Mouse (Mus musculus) heart, embryonic 16.5 days (tissue): ENCODE measurements around the gene Angptl4. TPM values are rescaled to one million over a fixed set of nuclear protein-coding genes. Genes with fewer than 3 reads are reported as not detected.
"Not testable (repeated sequence)": the region's sequence is repeated elsewhere in the genome, so short reads cannot be mapped to it uniquely, and the experiment has no call there.

ENCODE experiments used
- ATAC-seq: fragments of 200-750 bp; cut with Nextera tagmentation; replicated peaks from 2 replicates; pipeline ENCODE4 v1.8.0; 2017; ENCODE audit warnings: moderate number of reproducible peaks; ENCODE audit not compliant: insufficient read depth, low FRiP score; ENCODE audit errors: extremely low read depth
- H3K27ac ChIP-seq: fragments of 300-500 bp; sonication (generic); 2 replicates; pipeline ENCODE4 v1.5.1; 2014; ENCODE audit warnings: mild to moderate bottlenecking, low read length, control low read depth, moderate library complexity
- H3K27me3 ChIP-seq: fragments of 300-500 bp; sonication (generic); 2 replicates; pipeline ENCODE4 v1.6.1; 2014; ENCODE audit warnings: low read length, mixed read lengths; ENCODE audit not compliant: control insufficient read depth, insufficient read depth
- H3K36me3 ChIP-seq: fragments of 300-500 bp; sonication (generic); 2 replicates; pipeline ENCODE4 v1.6.1; 2014; ENCODE audit not compliant: control insufficient read depth, insufficient read depth
- H3K4me1 ChIP-seq: fragments of 300-500 bp; sonication (generic); 2 replicates; pipeline ENCODE4 v1.6.1; 2014; ENCODE audit warnings: low read length, mixed read lengths; ENCODE audit not compliant: control insufficient read depth, insufficient read depth
- H3K4me2 ChIP-seq: fragments of 300-500 bp; sonication (generic); 2 replicates; pipeline ENCODE4 v1.6.1; 2014; ENCODE audit warnings: low read depth, mild to moderate bottlenecking, control low read depth, low read length
- H3K4me3 ChIP-seq: fragments of 300-500 bp; sonication (generic); 2 replicates; pipeline ENCODE4 v1.5.1; 2014; ENCODE audit warnings: mild to moderate bottlenecking, control low read depth, low read length
- H3K9ac ChIP-seq: fragments of 300-500 bp; sonication (generic); 2 replicates; pipeline ENCODE4 v1.6.1; 2014; ENCODE audit warnings: low read length, control low read depth
- H3K9me3 ChIP-seq: fragments of 300-500 bp; sonication (generic); replicated peaks from 2 replicates; pipeline ENCODE4 v1.6.1; 2016; ENCODE audit warnings: low read length; ENCODE audit not compliant: control insufficient read depth
- WGBS: fragments of 180-500 bp; shearing (Covaris S2); extraction: QIAGEN DNeasy Blood & Tissue Kit; methylation state at CpG from one replicate; pipeline ENCODE4 v1.1.7; 2014; 5-methylcytosine and 5-hydroxymethylcytosine counted together
- polyA plus RNA-seq: library from polyadenylated mRNA; unstranded; fragments of >200 nt; fragmentation: Nextera tagmentation; extraction: Ambion mirVana; gene quantifications from 2 replicates; pipeline ENCODE4 v1.2.1, GENCODE M21; 2015

The Angptl4 gene
- polyA plus RNA-seq, 1 experiment from 2014 or later = 16.4 TPM

DNA sequence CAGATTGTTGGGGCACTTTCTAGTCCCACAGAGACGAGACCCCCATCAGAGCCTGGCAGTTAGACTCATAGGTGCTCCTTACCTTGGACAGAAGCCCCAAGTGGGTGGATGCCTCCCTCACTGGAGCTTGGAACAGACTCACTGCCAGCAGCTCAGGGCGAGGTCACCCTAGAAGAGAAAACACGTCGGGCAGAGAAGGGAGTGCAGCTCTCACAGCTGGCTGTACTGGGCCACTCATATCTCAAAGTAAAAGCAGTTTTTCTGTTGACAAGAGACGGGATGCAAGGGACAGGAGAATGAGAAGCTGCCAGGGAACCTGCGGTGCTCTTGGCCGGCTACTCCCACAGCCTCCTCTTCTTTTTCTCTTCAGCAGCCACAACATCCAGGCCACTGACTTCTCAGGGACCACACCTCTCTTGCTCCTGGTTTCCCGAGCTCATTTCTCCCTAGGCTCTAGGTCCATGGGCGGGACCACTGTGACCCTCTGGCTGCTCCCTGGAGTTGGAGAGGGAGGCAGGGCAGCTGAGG, 49.0 kb downstream of the Angptl4 start:
- H3K9me3 ChIP-seq, H3K4me3 ChIP-seq, H3K4me1 ChIP-seq, H3K27ac ChIP-seq, H3K27me3 ChIP-seq, ATAC-seq, H3K4me2 ChIP-seq, H3K36me3 ChIP-seq, H3K9ac ChIP-seq: not testable (repeated sequence)
- WGBS = 48% methylated on average over 9 of the region's 9 CpGs

DNA sequence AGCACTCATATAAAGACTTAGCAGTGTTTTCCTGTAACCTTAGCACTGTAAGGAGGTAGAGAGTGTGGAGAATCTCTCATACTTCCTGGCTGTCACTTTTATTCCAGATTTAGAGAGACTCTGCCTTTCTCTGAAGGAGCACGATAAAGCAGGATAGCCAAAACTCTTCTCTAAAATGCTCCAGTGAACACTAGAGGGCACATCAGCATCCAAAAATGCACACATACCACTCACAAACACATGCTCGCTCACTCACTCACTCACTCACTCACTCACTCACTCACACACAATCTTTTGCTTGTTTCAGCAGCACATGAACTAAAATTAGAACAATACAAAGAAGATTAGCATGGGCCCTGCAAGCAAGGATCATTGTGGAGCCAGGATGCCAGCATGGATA, 52.4 kb downstream of the Angptl4 start:
- Histone ChIP-seq H3K36me3 (no peaks in the 10 kb centered on the region), H3K9ac (no peak overlapping the region), H3K4me3 (no peak overlapping the region), H3K27ac (no peak overlapping the region), H3K27me3 (no peaks in the 10 kb centered on the region), H3K9me3 (no peaks in the 10 kb centered on the region), H3K4me1 (peaks cover 2% of the 10 kb centered on the region; the same call in 1 of the 2 replicates), H3K4me2 (no peak overlapping the region)
- no peak for ATAC-seq
- WGBS = 56% methylated on average over 2 of the region's 2 CpGs

DNA sequence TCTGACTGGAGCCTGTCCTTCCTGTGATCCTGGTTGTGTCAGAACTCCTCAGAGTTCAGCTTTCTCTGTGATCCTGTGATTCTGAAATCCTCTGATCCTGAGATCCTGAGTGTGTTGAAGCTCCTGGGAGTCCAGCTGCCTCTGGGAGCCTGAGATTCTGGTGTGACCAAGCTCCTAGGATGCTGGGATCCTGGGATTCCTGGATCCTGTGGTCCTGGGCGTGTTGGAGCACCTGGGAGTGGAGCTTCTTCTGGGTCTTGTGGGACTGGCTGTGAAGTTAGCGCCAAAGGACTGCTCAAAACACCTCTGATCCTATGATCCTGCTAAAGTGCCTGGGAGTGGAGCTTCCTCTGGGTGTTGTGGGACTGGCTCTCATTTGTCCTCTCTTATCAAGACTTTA, 53.2 kb downstream of the Angptl4 start:
- no peaks in the 10 kb centered on the region for H3K9me3 ChIP-seq
- H3K4me3 ChIP-seq = no peak overlapping the region
- ATAC-seq = no peak
- no peak overlapping the region for H3K4me2 ChIP-seq
- H3K27ac ChIP-seq = no peak overlapping the region
- H3K27me3 ChIP-seq = no peaks in the 10 kb centered on the region
- 74% methylated on average over 2 of the region's 2 CpGs for WGBS
- no peak overlapping the region for H3K9ac ChIP-seq
- peaks cover 2% of the 10 kb centered on the region; the same call in 1 of the 2 replicates for H3K4me1 ChIP-seq
- H3K36me3 ChIP-seq = no peaks in the 10 kb centered on the region

Other genes with a start within 250 kb of the Angptl4 start
- gene Myo1f, start 226.1 kb downstream of the Angptl4 start, polyA plus RNA-seq = 2.8 and 3.8 TPM in 2 replicates
- gene Zfp414, start 152.7 kb downstream of the Angptl4 start, polyA plus RNA-seq = 25.8 and 28.7 TPM in 2 replicates
- 0.41 and 0.49 TPM in 2 replicates for gene Pram1, start 143.8 kb downstream of the Angptl4 start, polyA plus RNA-seq
- 192 and 225 TPM in 2 replicates for gene Hnrnpm, start 95.0 kb downstream of the Angptl4 start, polyA plus RNA-seq
- 96.0 and 100 TPM in 2 replicates for gene March2, start 63.2 kb downstream of the Angptl4 start, polyA plus RNA-seq
- 278 and 304 TPM in 2 replicates for gene Rab11b, start 21.3 kb downstream of the Angptl4 start, polyA plus RNA-seq
- gene Kank3, start 28.7 kb upstream of the Angptl4 start, polyA plus RNA-seq = 48.5 and 58.7 TPM in 2 replicates
- gene Rps28, start 42.7 kb upstream of the Angptl4 start, polyA plus RNA-seq = 388 and 436 TPM in 2 replicates
- 535 and 549 TPM in 2 replicates for gene Ndufa7, start 42.7 kb upstream of the Angptl4 start, polyA plus RNA-seq
- gene Cd320, start 61.3 kb upstream of the Angptl4 start, polyA plus RNA-seq = 37.6 and 41.9 TPM in 2 replicates
- not detected in 2 replicates for gene Gm7029, start 92.0 kb upstream of the Angptl4 start, polyA plus RNA-seq
- 7.8 and 8.3 TPM in 2 replicates for gene Kifc1, start 108.8 kb upstream of the Angptl4 start, polyA plus RNA-seq
- gene Platr17, start 123.3 kb upstream of the Angptl4 start, polyA plus RNA-seq = 0.30 TPM in 1 of 2 replicates, not detected in the other
- 34.8 and 39.4 TPM in 2 replicates for gene Daxx, start 127.6 kb upstream of the Angptl4 start, polyA plus RNA-seq
- 56.1 and 64.3 TPM in 2 replicates for gene Tapbp, start 134.1 kb upstream of the Angptl4 start, polyA plus RNA-seq
- 12.8 and 14.0 TPM in 2 replicates for gene Zbtb22, start 134.1 kb upstream of the Angptl4 start, polyA plus RNA-seq
- 40.8 and 42.9 TPM in 2 replicates for gene Rgl2, start 147.7 kb upstream of the Angptl4 start, polyA plus RNA-seq
- 125 and 133 TPM in 2 replicates for gene Pfdn6, start 158.5 kb upstream of the Angptl4 start, polyA plus RNA-seq
- gene Wdr46, start 158.8 kb upstream of the Angptl4 start, polyA plus RNA-seq = 19.3 and 20.5 TPM in 2 replicates
- gene B3galt4, start 169.7 kb upstream of the Angptl4 start, polyA plus RNA-seq = 5.7 and 5.8 TPM in 2 replicates
- gene Vps52, start 174.0 kb upstream of the Angptl4 start, polyA plus RNA-seq = 39.7 and 42.5 TPM in 2 replicates
- gene Rps18, start 174.2 kb upstream of the Angptl4 start, polyA plus RNA-seq = 873 and 901 TPM in 2 replicates
- 66.0 and 100 TPM in 2 replicates for gene H2-K1, start 218.5 kb upstream of the Angptl4 start, polyA plus RNA-seq
- gene Ring1, start 242.8 kb upstream of the Angptl4 start, polyA plus RNA-seq = 13.0 and 13.7 TPM in 2 replicates
- gene H2-Ke6, start 246.2 kb upstream of the Angptl4 start, polyA plus RNA-seq = 53.0 and 59.1 TPM in 2 replicates
- 108 and 119 TPM in 2 replicates for gene Slc39a7, start 249.9 kb upstream of the Angptl4 start, polyA plus RNA-seq
- gene Rxrb, start 250.0 kb upstream of the Angptl4 start, polyA plus RNA-seq = 33.7 and 34.5 TPM in 2 replicates